Mouse (Mus musculus) neutrophil, adult 65 days (primary cell): Measurements from ENCODE around the gene Btbd35f14. TPM values are rescaled to one million over a fixed set of nuclear protein-coding genes. Genes with fewer than 3 reads are reported as not detected.

Experiments
- total RNA-seq: library from RNA; stranded (reverse); gene quantifications from 2 replicates; pipeline ENCODE4 v1.2.4, GENCODE M21; 2023

Btbd35f14 gene
- not detected in 2 replicates for total RNA-seq

GRCm38 (mm10) chrX:33702249-33702648 is at the start of gene Btbd35f14:
Gene Btbd35f14 (minus strand): TSS chrX:33702349.

DNA sequence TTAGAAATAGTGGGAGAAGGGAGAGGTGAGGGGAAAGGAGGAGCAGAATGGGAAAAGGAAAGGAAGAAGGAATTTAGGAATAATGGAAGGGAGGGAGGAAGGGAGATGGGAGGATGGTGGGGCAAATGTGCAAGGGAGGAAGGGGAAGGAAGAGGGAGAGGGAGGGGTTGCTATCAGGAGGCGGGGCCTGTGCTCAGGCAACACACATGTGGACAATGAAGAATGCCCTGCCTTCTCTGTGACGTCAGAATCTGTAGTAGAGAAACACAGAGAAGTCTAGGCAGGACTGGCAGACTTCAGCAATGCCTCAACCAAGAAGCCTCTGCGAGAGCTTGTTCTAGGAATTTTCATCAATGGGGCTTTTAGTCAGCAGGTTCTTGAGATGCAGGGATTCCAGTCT is 45.3 kb downstream of the Btbd35f14 start, which contains the start of gene Btbd35f13:
TSS of gene Btbd35f13 (plus strand) at position 301 of the 400 bp plus-strand sequence.

Other genes with a start within 250 kb of the Btbd35f14 start
- not detected in 2 replicates for gene Btbd35f15, start 125.0 kb downstream of the Btbd35f14 start, total RNA-seq
- gene Btbd35f13, start 45.2 kb downstream of the Btbd35f14 start, total RNA-seq = not detected in 2 replicates